Mouse (Mus musculus) C2C12 (cell line): Measurements from ENCODE around the gene Spata31d1a. TPM values are rescaled to one million over a fixed set of nuclear protein-coding genes. Genes with fewer than 3 reads are reported as not detected.

Source experiments
- H3K27me3 ChIP-seq: one replicate; pipeline ENCODE4 v1.6.1; 2011; ENCODE audit not compliant: control insufficient read depth, insufficient read depth, insufficient read length
- H3K36me3 ChIP-seq: one replicate; pipeline ENCODE4 v1.6.1; 2011; ENCODE audit not compliant: control insufficient read depth, insufficient read depth
- H3K4me3 ChIP-seq: one replicate; pipeline ENCODE4 v1.5.1; 2011; ENCODE audit warnings: mild to moderate bottlenecking, control low read depth; ENCODE audit not compliant: poor library complexity, insufficient read depth, severe bottlenecking
- H3K79me2 ChIP-seq: one replicate; pipeline ENCODE4 v1.6.1; 2011; ENCODE audit not compliant: control insufficient read depth, insufficient read depth
- H3K79me3 ChIP-seq: one replicate; pipeline ENCODE4 v1.6.1; 2011; ENCODE audit warnings: low read depth, control low read depth
- H3ac ChIP-seq: one replicate; pipeline ENCODE3; 2011; ENCODE audit warnings: low read depth; ENCODE audit not compliant: control insufficient read depth, insufficient read length
- CEBPB ChIP-seq: IDR thresholded peaks from one replicate; pipeline ENCODE4 v1.6.1; 2011; ENCODE audit warnings: low read depth, mild to moderate bottlenecking, control low read depth, moderate library complexity
- CTCF ChIP-seq: IDR thresholded peaks from one replicate; pipeline ENCODE4 v1.5.1; 2011; ENCODE audit not compliant: control insufficient read depth, insufficient read depth, insufficient read length
- FOSL1 ChIP-seq: IDR thresholded peaks from one replicate; pipeline ENCODE4 v1.8.0; 2011; ENCODE audit warnings: mild to moderate bottlenecking, low read length; ENCODE audit not compliant: poor library complexity, insufficient read depth, severe bottlenecking
- MAX ChIP-seq: IDR thresholded peaks from one replicate; pipeline ENCODE4 v1.6.1; 2011; ENCODE audit warnings: mild to moderate bottlenecking, control low read depth
- MYOD1 ChIP-seq: IDR thresholded peaks from one replicate; pipeline ENCODE4 v1.6.1; 2011; ENCODE audit warnings: low read depth; ENCODE audit not compliant: control insufficient read depth, insufficient read length
- MYOG ChIP-seq: IDR thresholded peaks from one replicate; pipeline ENCODE4 v1.6.1; 2011; ENCODE audit not compliant: control insufficient read depth, insufficient read length; ENCODE audit errors: extremely low read depth
- USF1 ChIP-seq: IDR thresholded peaks from one replicate; pipeline ENCODE4 v1.6.1; 2011; ENCODE audit warnings: low read depth, mild to moderate bottlenecking, control low read depth, moderate library complexity
- polyA plus RNA-seq: library from polyadenylated mRNA; unstranded; fragments of >200 nt; fragmentation: generic; extraction: Trizol; gene quantifications from one replicate; pipeline ENCODE4 v1.2.1, GENCODE M21; 2012; ENCODE audit warnings: missing spikeins

Gene Spata31d1a
- polyA plus RNA-seq, 1 experiment: not detected

- no peak for TF ChIP-seq USF1
- no peak for TF ChIP-seq MAX
- no peak for TF ChIP-seq CEBPB
- no peak for TF ChIP-seq FOSL1
- TF ChIP-seq MYOD1: no peak
- TF ChIP-seq CTCF: no peak
- no peak for TF ChIP-seq MYOG
- Histone ChIP-seq H3K4me3 (no peak overlapping the region), H3ac (no peak overlapping the region), H3K27me3 (no peaks in the 10 kb centered on the region), H3K36me3 (no peaks in the 10 kb centered on the region), H3K79me2 (no peaks in the 10 kb centered on the region), H3K79me3 (no peaks in the 10 kb centered on the region)
Observed at GRCm38 (mm10) chr13:59668501-59669093, 41.5 kb downstream of the Spata31d1a start.

DNA sequence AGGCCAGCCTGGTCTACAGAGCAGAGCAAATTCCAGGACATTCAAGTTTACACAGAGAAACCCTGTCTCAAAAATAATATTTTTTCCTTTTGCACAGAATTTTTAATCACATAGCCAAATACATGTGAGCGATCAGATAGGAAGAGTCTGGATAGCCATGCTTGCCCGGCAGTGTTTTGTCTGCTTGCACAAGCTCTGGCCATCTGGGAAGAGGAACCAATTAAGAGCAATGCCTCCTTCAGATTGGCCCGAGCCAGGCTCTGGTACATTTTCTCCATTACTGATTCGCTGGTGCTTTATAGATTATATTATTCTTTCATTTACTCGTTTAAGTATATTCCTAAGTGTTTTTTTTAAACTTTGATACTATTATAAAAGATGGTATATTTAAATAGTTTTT lies 42.4 kb downstream of the Spata31d1a start:
- Histone ChIP-seq H3K27me3 (no peaks in the 10 kb centered on the region), H3K79me2 (no peaks in the 10 kb centered on the region), H3K79me3 (no peaks in the 10 kb centered on the region), H3K36me3 (no peaks in the 10 kb centered on the region), H3K4me3 (no peak overlapping the region), H3ac (no peak overlapping the region)
- TF ChIP-seq MAX: no peak
- TF ChIP-seq MYOD1: no peak
- no peak for TF ChIP-seq FOSL1
- no peak for TF ChIP-seq USF1
- TF ChIP-seq MYOG: no peak
- no peak for TF ChIP-seq CEBPB
- no peak for TF ChIP-seq CTCF

DNA sequence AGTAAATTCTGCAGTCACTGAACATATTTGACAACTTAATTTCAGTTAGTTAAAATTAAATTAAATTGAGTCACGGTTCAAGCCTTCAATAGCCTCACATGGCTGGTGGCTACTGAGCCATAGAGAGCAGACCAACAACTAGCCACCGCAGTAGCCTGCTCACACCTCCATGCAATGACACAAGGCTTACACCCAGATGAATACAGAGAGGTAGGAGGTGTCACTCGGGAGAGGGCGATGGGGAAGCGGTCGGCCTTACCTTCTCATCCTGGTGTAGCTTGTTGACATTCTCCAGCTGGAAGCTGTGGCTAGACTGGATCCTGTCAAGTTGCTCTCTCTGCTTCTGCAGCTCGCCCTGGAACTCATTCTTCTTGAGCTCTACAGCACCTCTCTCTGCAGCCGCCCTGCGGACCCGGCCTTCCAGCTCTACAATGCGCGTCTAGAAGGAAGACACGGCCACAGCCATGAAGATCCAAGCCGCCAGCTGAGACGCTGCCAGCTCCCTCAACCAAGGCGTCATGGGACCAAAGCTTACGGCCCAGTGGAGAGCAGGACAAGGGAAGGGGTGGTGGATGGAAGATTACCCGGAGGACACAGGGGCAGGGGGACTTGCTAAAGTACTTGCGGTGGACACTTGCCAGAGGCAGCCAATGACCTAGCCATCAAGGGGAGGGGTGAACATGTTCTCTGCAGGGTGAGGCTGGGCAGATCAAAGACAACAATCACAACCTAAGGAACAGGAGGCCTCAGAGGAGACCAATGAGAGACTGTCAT lies 46.0 kb downstream of the Spata31d1a start:
- no peaks in the 10 kb centered on the region for H3K27me3 ChIP-seq
- no peaks in the 10 kb centered on the region for H3K36me3 ChIP-seq
- no peak for TF ChIP-seq MYOD1
- TF ChIP-seq MAX: no peak
- TF ChIP-seq USF1: no peak
- TF ChIP-seq CEBPB: no peak
- no peak for TF ChIP-seq MYOG
- TF ChIP-seq CTCF: no peak
- no peak for TF ChIP-seq FOSL1
- no peaks in the 10 kb centered on the region for H3K79me3 ChIP-seq
- H3ac ChIP-seq: no peak overlapping the region
- H3K4me3 ChIP-seq: no peak overlapping the region
- H3K79me2 ChIP-seq: no peaks in the 10 kb centered on the region

DNA sequence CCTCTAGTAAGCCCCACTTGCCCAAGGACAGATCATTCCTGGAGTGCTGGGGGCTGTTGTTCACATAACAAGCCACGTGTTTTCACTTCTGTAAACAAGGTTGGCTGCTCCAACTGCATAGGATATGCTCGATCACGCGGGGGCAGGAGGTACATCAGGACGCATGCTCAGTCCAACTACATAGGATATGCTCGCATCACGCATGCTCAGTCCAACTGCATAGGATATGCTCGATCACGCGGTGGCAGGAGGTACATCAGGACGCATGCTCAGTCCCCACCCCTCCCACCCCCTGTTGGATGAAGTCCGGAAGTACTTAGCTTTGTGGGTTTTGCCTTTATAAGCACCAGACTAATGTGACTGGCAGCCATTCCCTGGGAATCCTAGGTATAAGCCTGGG lies 48.2 kb downstream of the Spata31d1a start:
- Histone ChIP-seq H3K36me3 (no peaks in the 10 kb centered on the region), H3K4me3 (no peak overlapping the region), H3K79me3 (no peaks in the 10 kb centered on the region), H3ac (no peak overlapping the region), H3K27me3 (no peaks in the 10 kb centered on the region), H3K79me2 (no peaks in the 10 kb centered on the region)
- TF ChIP-seq MYOG: no peak
- TF ChIP-seq CEBPB: no peak
- no peak for TF ChIP-seq CTCF
- no peak for TF ChIP-seq MYOD1
- no peak for TF ChIP-seq FOSL1
- no peak for TF ChIP-seq MAX
- TF ChIP-seq USF1: no peak

DNA sequence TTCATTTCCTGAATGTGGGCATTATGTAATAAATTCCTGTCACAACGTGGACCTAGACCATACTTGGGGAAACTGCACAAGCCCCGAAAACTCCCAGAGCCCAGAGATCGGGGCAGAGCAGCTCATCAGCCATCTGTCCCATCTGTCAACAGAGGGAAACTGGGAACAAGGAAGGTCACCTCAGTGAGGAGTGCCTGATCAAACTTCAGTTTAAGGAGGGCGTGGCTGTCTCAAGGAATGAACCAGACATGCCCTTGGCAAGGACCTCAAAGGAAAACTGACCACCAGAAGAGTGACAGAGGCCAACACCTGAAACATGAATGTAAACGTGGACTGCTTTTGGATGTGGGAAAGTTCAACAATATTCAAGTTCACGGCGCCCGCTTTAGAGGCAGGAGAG lies 48.7 kb downstream of the Spata31d1a start:
- TF ChIP-seq USF1 (no peak), FOSL1 (no peak), CEBPB (no peak), MAX (no peak), MYOG (no peak), MYOD1 (no peak), CTCF (no peak)
- Histone ChIP-seq H3K79me3 (no peaks in the 10 kb centered on the region), H3K79me2 (no peaks in the 10 kb centered on the region), H3K4me3 (no peak overlapping the region), H3K36me3 (no peaks in the 10 kb centered on the region), H3K27me3 (no peaks in the 10 kb centered on the region), H3ac (no peak overlapping the region)

GRCm38 (mm10) chr13:59660371-59660770 lies 49.8 kb downstream of the Spata31d1a start:
- H3K4me3 ChIP-seq: no peak overlapping the region
- H3K79me3 ChIP-seq: no peaks in the 10 kb centered on the region
- no peaks in the 10 kb centered on the region for H3K79me2 ChIP-seq
- no peaks in the 10 kb centered on the region for H3K36me3 ChIP-seq
- H3K27me3 ChIP-seq: no peaks in the 10 kb centered on the region
- no peak for TF ChIP-seq CTCF
- TF ChIP-seq MYOD1: no peak
- no peak for TF ChIP-seq USF1
- no peak for TF ChIP-seq MYOG
- TF ChIP-seq MAX: no peak
- TF ChIP-seq CEBPB: no peak
- no peak for TF ChIP-seq FOSL1
- H3ac ChIP-seq: no peak overlapping the region
